Mouse (Mus musculus): ENCODE measurements around the gene Tmprss2.
"Not testable (repeated sequence)": the region's sequence is repeated elsewhere in the genome, so short reads cannot be mapped to it uniquely, and the experiment has no call there.

Gene Tmprss2

DNA sequence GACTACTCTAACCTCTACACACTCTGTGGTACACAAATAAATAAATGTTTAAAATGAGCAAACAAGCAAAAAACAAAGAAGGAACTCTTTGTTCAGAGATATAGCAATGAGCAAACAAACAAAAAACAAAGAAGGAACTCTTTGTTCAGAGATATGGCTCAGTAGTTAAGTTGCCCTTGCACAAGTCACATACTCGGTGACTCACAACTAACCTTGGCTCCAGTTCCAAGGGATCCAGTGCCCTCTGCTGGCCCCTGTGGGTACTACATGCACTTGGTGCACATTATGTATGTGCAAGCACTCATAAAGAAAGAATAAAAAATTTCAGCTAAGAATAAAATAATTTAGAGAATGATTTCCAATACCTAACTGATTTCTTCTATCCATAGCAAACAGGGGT, 17.9 kb downstream of the Tmprss2 start:
- DNase-seq (ENCODE audit: extremely low spot score, low read depth, low spot score), result peak; percentile 62

DNA sequence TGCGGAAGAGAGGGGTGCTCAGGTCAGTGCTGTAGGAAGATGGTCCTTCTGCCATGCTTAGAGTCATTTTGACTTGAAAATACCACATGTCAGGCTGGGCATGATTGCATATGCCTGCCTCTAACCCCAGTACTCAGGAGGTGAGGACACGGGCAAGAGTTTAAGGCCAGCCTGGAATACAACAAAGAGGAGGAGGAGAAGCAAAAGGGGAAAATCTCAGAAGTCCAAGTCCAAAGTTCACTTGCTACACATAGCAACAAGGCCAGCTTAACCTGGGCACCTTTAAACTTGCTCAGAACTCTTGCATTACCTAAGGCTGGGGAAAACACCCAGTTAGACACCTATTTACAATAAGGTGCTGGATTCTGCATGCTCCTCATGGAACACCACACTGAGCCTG, 19.5 kb downstream of the Tmprss2 start:
- no peak for DNase-seq (ENCODE audit: extremely low spot score, low read depth, low spot score)

DNA sequence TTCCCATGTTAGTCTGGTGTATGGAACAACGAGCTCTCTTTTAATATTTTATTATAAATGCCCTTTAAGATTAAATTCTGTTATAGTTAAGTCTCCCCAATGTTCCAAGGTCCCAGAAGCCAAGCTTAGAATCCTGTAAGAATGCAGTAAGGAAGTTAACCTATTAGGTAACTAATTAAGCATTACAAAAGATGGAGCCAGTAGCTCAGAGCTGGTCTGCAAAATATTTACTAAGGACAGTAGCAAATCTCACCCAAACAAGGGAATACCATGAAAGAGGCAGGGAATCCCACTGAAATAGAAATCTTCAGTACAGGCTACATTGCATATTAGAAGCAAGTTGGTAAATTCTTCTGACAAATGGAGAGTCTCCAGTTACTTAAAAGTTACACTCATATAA, 28.1 kb downstream of the Tmprss2 start:
- not testable (repeated sequence) for DNase-seq (ENCODE audit: extremely low spot score, low read depth, low spot score)

DNA sequence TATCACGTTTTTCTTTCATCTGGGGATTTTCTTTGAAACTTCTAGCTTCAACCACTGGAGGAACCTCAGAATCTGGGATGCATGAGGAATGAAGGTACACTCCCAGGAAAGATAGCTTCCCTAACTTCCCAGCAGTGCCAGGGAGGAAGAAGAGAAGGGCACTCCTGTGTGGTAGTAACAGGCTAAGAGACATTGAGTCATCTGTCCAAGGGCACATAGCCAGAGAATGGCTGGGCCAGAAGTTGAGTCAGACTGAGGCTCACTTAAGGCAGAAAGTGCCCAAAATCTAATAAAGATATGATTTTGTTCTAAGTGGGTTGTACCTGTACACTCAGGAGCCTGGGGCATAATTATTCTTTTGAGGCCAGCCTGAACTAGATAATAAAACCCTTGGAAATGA, 41.6 kb downstream of the Tmprss2 start:
- DNase-seq (ENCODE audit: extremely low spot score, low read depth, low spot score), result no peak

DNA sequence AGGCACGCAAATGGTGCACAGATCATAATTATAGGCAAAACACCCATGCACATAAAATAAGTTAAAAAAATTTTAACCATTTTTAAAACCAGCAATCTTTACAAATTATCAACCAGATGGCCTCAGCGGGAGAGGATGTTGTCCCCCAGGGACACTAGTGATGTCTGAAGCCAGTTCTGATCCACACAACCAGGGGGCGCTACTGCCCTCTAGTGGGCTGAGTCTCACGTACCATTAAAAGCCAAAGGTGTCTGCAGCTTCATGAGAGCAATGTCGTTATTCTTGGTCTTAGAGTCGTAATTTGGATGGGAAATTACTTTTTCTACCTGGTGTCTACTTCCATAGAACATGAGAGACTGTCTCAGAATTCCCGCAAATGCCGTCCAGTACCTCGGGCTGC, 42.3 kb downstream of the Tmprss2 start:
- no peak for DNase-seq (ENCODE audit: extremely low spot score, low read depth, low spot score)

DNA sequence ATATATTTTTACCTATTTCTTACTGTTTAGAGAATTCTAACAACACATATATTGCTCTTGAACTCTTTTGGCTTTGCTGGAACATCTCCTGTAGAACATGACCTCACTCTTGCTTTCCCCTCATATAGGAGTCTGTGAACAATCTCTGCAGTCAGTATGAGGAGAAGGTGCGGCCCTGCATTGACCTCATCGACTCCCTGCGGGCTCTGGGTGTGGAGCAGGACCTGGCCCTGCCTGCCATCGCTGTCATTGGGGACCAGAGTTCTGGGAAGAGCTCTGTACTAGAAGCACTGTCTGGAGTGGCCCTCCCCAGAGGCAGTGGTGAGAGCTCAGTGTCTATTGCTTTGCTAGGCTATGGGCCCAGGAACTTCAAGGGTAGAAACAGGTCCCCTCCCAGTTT, 66.7 kb downstream of the Tmprss2 start:
- DNase-seq (ENCODE audit: extremely low spot score, low read depth, low spot score), result no peak

DNA sequence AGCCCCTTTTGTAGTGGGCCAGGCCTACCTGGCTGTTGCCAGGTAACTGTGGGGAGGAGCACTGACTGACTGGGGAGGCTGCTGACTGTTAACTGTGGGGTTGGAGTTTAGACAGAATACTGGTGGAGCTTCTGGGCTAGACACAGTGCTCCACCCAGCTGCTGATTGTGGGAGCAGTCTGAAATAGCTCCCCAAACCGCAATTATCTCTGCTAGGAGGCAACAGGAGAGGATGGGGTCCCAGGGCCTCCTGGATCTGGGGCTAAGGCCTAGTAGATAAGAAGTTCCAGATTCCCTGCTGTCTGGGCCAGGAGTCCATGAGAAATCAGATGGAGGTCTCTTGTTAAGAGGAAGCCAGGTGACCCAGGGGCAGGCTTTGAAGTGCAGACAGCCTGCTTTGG, 74.1 kb downstream of the Tmprss2 start:
- DNase-seq (ENCODE audit: extremely low spot score, low read depth, low spot score), result no peak

DNA sequence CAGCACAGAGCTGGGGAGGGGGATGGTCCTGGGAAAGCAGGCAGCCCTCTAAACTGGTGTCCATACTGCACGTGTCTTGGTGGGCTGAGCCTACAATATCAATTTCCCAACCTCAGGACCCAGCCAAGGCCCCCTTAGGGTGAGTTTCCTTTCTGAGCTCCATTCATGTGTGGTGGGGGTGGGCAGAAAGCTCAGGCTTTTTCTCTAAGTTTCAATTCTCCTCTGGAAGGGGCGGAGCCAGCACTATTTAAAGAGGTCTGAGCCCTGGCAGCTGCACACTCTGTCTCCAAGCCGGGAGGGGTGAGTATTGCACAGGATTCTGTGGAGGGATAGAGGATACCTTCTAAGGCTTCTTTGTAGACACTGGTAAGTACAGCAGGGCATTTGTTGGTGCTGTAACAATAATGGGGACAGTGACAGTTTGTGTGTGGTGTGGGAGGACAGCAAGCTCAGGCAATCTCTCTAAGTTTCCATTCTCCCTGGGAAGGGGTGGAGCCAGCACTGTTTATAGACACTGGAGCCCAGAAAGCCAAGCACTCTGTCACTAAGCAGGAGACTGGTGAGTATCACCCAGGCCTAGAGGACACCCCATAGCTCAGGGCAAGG, 75.1 kb downstream of the Tmprss2 start:
- no peak for DNase-seq (ENCODE audit: extremely low spot score, low read depth, low spot score)

DNA sequence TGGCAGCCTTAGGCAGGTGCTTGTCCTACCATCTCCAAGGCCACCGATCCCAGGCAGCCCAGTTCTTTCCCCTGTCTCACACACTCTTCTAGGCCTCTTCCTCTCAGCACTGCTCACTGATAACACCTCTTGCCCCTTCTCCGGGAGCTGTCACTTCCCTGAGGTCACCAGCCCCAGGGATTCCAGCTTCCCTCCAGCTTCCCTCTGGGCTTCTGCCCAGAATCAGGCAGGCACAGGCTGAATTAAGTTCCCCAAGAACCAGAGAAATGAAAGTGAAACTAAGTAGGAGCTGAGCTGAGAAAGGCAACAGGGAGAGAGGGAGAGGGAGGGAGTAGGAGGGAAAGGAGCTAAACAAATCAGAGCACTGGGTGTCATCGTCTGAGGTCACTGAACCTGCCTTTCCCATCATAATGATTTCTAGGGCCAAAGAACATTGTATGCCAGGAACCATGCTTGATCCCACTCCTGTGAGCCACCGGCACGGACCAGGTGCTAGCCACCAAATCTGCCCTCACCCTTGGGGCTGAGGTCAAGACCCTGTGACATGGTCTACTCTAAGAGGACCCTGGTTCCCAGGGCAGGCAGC, 76.0 kb downstream of the Tmprss2 start:
- DNase-seq (ENCODE audit: extremely low spot score, low read depth, low spot score), result no peak

DNA sequence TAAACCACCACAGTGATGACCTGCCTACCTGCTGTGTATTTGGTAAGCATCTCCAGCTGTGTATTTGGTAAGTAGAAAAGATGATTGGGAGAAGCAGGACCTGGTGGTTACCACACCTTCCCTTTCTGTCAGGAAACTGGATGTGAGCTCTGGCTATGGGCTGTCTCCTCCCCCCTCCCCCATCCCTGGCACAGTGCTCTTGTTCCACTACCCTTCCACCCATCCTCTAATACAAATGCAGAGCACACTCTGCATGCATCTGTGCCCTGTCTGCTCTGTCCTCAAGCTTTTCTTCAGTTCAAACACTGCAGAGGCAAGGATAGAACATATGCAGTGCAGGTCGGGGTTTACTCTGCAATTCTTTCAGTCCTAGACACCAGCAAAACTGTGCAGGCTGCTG, 76.5 kb downstream of the Tmprss2 start:
- DNase-seq (ENCODE audit: extremely low spot score, low read depth, low spot score), result no peak

DNA sequence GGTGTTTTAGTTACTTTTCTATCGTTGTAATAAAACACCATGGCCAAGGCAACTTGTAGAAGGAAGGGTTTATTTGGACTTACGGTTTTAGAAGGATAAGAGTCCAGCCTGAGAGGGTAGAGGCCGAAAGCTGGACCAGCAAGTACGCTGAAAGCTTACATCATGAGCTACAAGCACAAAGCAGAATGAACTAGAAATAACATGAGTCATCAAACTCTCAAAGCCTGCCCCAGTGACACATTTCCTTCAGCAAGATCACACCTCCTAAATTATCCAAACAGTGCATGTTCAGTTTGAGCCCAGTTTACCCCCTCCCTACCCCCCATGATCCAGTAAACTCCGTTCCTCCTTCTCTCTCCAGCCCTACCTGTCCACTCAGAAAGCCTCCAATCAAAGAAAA, 77.2 kb downstream of the Tmprss2 start:
- DNase-seq (ENCODE audit: extremely low spot score, low read depth, low spot score), result no peak

DNA sequence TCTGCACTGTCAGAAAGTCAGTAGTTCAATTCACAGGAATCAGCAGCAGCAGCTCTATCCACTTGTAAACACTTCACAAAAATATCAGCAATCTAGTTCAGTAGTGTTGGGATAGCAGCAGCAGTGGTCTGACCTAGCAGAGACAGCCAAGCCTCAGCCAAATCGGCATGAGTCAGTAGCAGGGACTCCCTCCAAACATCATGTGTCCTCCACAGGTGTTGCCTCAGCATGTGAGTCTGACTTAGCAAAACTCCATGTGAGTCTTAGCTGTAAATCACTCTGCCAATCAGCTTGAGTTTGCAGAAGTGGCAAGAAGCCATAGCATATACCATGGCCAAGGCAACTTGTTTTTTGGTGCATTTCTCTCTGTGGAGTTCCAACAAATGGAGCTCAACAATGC, 77.9 kb downstream of the Tmprss2 start:
- no peak for DNase-seq (ENCODE audit: extremely low spot score, low read depth, low spot score)

DNA sequence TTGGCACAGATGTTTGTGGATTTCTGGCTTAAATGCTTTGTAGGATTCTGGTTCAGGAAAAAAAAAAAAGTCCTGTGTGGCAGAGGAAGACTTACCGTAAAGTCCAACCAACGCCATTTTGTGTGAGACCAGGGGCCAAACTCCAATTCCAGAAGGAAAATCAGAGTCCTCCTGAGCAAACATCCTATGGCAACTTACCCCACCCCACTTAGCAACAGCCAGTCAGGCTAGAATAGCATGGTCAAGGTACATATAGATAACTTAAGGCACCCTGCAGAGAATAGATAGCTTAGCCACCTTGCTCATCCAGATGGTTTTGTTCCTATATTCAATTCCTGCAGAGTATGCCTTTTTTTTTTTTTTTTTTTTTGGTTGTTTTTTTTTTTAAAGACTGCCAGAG, 81.8 kb downstream of the Tmprss2 start:
- no peak for DNase-seq (ENCODE audit: extremely low spot score, low read depth, low spot score)

DNA sequence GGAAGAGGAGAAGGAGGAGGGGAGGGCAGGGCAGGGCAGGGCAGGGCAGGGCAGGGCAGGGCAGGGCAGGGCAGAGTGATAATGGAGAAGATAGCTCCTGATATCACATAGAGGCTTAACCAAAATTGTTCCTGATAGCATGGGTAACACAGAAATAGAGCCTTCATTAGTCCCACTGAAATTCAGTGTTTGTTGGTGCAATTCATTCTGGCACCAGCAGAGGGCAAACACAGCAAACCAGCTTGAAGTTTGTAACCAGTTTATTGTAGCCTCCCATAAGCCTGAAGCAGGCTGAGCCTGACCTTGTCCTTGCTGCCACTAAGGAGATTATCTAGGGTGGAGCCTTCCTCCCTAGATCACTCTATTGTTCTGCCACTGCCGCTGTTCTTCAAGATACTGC, 88.0 kb downstream of the Tmprss2 start:
- DNase-seq (ENCODE audit: extremely low spot score, low read depth, low spot score), result peak; percentile 52

DNA sequence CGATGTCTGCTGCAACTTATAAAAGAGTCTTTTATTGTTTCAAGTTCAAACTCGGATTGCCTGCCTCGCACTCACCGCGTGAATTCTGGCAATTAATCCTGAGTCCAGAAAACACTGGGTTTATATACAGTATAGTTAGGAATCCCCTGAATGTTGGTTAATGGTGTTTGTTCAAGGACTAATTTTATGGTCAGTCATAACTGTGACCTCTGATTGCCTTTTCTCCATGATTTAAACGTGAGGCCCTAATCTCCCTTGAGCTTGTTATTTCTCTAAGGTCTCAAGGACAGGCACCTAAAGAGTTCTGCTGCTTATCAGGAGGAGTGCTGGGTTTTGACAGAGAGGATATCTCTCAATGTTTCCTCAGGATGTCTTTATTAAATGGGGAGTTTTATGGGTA, 89.0 kb downstream of the Tmprss2 start:
- DNase-seq (ENCODE audit: extremely low spot score, low read depth, low spot score), result no peak

DNA sequence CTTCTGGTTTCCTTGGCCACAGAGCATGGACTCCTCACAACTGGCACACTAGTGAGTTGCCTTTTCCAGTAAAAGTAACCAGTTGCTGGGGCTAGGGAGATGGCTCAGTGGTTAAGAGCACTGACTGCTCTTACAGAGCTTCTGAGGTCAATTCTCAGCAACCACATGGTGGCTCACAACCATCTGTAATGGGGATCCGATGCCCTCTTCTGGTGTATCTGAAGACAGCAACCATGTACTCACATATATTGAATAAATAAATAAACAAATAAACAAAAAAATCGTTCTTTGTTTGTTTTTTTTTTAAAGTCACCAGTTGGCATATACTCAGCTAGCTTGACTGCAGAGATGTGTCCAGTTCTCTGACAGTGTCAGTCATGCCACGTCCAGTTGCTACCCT, 94.7 kb downstream of the Tmprss2 start:
- DNase-seq (ENCODE audit: extremely low spot score, low read depth, low spot score), result no peak
